Mouse (Mus musculus): ENCODE data around the gene Sdf2l1.

DNA sequence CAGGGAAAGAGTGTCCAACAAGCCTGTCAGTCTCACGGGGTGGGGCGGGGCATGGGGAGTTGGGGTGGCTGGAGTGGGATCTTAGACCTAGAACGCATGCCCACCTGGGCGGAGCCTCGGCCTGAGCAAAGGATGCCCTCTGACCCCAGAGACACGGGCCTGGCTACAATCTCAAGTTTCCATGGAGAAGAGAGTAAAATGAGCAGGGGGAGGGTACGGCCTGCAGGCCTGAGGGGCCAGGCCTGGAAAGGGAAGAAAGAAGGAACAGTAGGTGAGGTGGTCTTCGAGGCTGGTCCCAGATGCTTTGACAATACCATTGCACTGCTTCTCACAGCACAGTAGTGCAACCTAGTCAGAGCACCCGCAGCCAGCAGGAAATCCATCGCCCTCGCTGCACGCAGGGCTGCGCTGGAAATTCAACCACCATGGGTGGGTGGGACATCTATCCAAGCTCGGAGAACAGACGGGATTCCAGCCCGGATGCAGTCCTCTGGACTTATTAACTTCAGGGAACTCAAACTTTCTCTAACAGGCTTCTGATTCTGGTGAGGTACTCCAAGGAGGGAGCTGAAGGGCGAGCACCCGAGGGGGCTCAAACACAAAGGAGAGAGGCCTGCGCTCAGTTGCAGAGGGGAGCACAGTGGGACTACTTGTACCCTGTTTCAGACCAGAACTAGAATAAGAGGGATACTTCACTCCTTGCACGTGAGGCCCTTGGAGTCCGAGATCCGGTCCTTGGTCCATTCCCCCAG is 7.9 kb downstream of the Sdf2l1 start:
- TF ChIP-seq CTCF (IDR thresholded peaks at IDR 0.05; ENCODE audit: control insufficient read depth, insufficient read depth, low read length) (no peak), POLR2A (IDR thresholded peaks at IDR 0.05; ENCODE audit: borderline replicate concordance, control insufficient read depth, low read depth, low read length) (no peak)

All from bone marrow, adult 2 months (tissue).